Mouse (Mus musculus) cerebellum, postnatal 4 days (tissue): ENCODE data around the gene Tgm2.

Experiments used
- DNase-seq, 2 experiments: peaks; one replicate each; pipeline ENCODE4 v3.0.0; 2022; ENCODE audit warnings: low spot score in 2 of 2, mixed read lengths in 1 of 2

The Tgm2 gene

GRCm38 (mm10) chr2:158071633-158071995, 74.6 kb downstream of the Tgm2 start:
- DNase-seq = no peak

DNA sequence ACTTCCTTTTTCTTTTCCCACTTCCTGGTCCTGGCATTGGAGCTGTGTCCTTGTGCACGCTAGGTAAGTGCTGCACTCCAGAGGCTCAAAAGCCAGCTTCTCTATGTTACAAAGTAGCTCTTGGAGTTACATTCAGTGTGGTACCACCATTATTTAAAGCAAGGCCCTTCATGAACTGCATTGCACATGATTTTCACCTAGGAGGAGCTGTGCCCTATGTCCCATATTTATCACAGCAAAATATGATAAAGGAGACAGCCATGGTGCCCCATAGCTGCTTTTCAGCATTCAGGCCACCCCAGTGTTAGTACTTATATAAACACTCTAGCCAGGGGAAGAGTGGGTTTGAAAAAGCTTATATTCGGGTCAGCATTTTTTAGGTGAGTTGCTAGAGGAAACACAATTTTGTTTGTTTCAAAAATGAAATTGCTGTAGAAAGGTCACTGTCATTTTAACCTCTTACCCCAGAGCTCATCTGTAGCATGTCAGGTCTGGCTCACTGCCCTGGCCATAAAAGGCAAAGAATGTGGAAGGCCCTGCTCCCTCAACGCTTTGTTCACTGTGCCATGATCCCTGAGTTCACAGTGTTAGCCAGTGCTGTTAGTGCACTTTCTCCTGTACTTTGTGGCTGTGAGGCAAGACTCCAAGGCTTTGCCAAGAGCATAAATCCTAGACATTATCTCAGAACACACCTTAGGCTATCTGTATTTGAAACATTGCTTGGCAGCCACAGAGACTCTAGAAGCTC, 75.2 kb downstream of the Tgm2 start:
- DNase-seq = no peak

GRCm38 (mm10) chr2:158068444-158068971, 77.7 kb downstream of the Tgm2 start:
- no peak for DNase-seq

- no peak for DNase-seq
Observed at GRCm38 (mm10) chr2:158067260-158067824, 78.9 kb downstream of the Tgm2 start.

DNA sequence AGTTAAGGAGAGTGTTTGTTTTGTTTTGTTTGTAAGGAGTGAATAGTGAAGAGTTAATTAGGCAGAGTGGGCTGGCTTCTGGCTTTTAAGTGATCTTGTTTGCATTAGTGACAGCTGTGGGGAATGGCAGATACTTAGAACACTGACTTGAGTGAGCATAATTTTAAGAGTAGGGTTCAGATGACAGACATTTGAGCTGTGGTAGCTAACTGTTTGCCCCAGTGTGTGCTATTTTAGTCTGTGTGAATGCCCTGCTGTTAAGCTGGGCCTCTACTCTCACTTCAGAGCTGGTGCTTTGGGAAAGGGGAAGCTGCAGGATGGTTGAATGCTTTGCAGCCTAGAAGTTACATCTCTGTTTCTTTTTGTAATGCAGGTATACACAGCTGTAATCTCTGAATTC, 79.8 kb downstream of the Tgm2 start:
- DNase-seq = no peak
